12 mouse cellular contexts compared by ENCODE assay signal in genomic region chr13:110139339-110139738, GRCm38 (mm10).
DNase-seq lines count a peak whose midpoint lies in the region; ATAC-seq and TF ChIP-seq lines count a peak whose summit lies in the region.
"Had no signal": no experiment of that assay in that cellular context is flagged by ENCODE, and none has a peak within 500 bp of the region (broad histone marks: within the 10 kb centered on the region; RNA-seq: fewer than 3 reads in every experiment).

No protein-coding gene starts in this region.

- ATAC-seq in limb, embryonic 14.5 days (ENCODE audit: low FRiP score, low read depth) = no peak
- ATAC-seq in megakaryocyte progenitor cell, adult 5-6 weeks (replicated peaks; ENCODE audit: poor library complexity) = no peak
- ATAC-seq: Patski had no signal

- no peaks in the 10 kb centered on the region for H3K27me3 ChIP-seq in limb, embryonic 14.5 days (ENCODE audit: control insufficient read depth, insufficient read depth, low read length)
- H3K27me3 ChIP-seq in limb, embryonic 10.5 days (ENCODE audit: low read depth, poor library complexity, severe bottlenecking) = no peaks in the 10 kb centered on the region
- H3K27me3 ChIP-seq: heart, embryonic 12.5 days; limb, embryonic 12.5 days; midbrain, embryonic 12.5 days had no signal

- H3K4me3 ChIP-seq in limb, embryonic 14.5 days (replicated peaks; ENCODE audit: low read length) = no peak overlapping the region
- no peak overlapping the region for H3K4me3 ChIP-seq in limb, embryonic 10.5 days
- H3K4me3 ChIP-seq: heart, embryonic 12.5 days; limb, embryonic 12.5 days; midbrain, embryonic 12.5 days had no signal

- H3K27ac ChIP-seq in limb, embryonic 14.5 days (replicated peaks; ENCODE audit: low read depth, low read length) = no peak overlapping the region
- no peak overlapping the region for H3K27ac ChIP-seq in limb, embryonic 10.5 days
- H3K27ac ChIP-seq: limb, embryonic 12.5 days; midbrain, embryonic 12.5 days had no signal

- H3K4me2 ChIP-seq in limb, embryonic 14.5 days (replicated peaks; ENCODE audit: low read depth, low read length, severe bottlenecking) = no peak overlapping the region
- H3K4me2 ChIP-seq: heart, embryonic 12.5 days; limb, embryonic 12.5 days; midbrain, embryonic 12.5 days had no signal

- no peaks in the 10 kb centered on the region for H3K4me1 ChIP-seq in limb, embryonic 14.5 days (ENCODE audit: control insufficient read depth, insufficient read depth, low read length)
- H3K4me1 ChIP-seq in limb, embryonic 10.5 days = no peaks in the 10 kb centered on the region
- H3K4me1 ChIP-seq: heart, embryonic 12.5 days; limb, embryonic 12.5 days; midbrain, embryonic 12.5 days had no signal

- no peak for TF ChIP-seq POLR2A in limb, embryonic 14.5 days (IDR thresholded peaks at IDR 0.05; ENCODE audit: borderline replicate concordance, extremely low read depth, insufficient read depth, insufficient read length)

- H3K9ac ChIP-seq in limb, embryonic 14.5 days (ENCODE audit: low read depth, low read length, severe bottlenecking) = no peak overlapping the region
- H3K9ac ChIP-seq: heart, embryonic 12.5 days; limb, embryonic 12.5 days; midbrain, embryonic 12.5 days had no signal

- peak; percentile 16 for DNase-seq in adrenal gland, postnatal 10 days
- DNase-seq in adrenal gland, adult 18-20 months (ENCODE audit: low spot score in 2 of 2) = no peak
- peak; percentile 15 for DNase-seq in limb, embryonic 14.5 days (ENCODE audit: low spot score)
- no peak for DNase-seq in limb, embryonic 10.5 days (ENCODE audit: low spot score)
- peak; percentile 62 to 70 for DNase-seq in layer of hippocampus, adult 18-20 months (ENCODE audit: low spot score in 2 of 2)
- peak; percentile 39 for DNase-seq in right cerebral cortex, postnatal 14 days
- no peak for DNase-seq in spleen, adult 18-20 months

- no peaks in the 10 kb centered on the region for H3K9me3 ChIP-seq in limb, embryonic 14.5 days (ENCODE audit: control insufficient read depth, low read length)
- H3K9me3 ChIP-seq in limb, embryonic 10.5 days (replicated peaks) = no peaks in the 10 kb centered on the region
- H3K9me3 ChIP-seq: heart, embryonic 12.5 days; limb, embryonic 12.5 days; midbrain, embryonic 12.5 days had no signal

- no peaks in the 10 kb centered on the region for H3K36me3 ChIP-seq in limb, embryonic 14.5 days (ENCODE audit: control insufficient read depth, insufficient read depth, low read length)
- H3K36me3 ChIP-seq in limb, embryonic 10.5 days = no peaks in the 10 kb centered on the region
- H3K36me3 ChIP-seq: heart, embryonic 12.5 days; limb, embryonic 12.5 days; midbrain, embryonic 12.5 days had no signal

- 73% methylated on average over 5 of the region's 5 CpGs for WGBS in limb, embryonic 14.5 days
- WGBS in limb, embryonic 10.5 days = 87% methylated on average over 5 of the region's 5 CpGs

Comparison
In these comparisons a context has a peak if more than half of its experiments do, and no peak if none do; other contexts are left out.
1. DNase-seq: peak in adrenal gland, postnatal 10 days (single experiment), limb, embryonic 14.5 days (single experiment), layer of hippocampus, adult 18-20 months (2 of 2) and right cerebral cortex, postnatal 14 days (single experiment); none in adrenal gland, adult 18-20 months (0 of 2), limb, embryonic 10.5 days (single experiment) and spleen, adult 18-20 months (0 of 2).